Mouse (Mus musculus) forebrain, embryonic 11.5 days (tissue): ENCODE results near the gene Ugt1a10. TPM values are rescaled to one million over a fixed set of nuclear protein-coding genes. Genes with fewer than 3 reads are reported as not detected.

Experiments
- ATAC-seq: fragments of 200-750 bp; cut with Nextera tagmentation; replicated peaks from 2 replicates; pipeline ENCODE4 v1.8.0; 2017; ENCODE audit warnings: moderate TSS enrichment; ENCODE audit not compliant: low FRiP score
- DNase-seq: peaks from one replicate; pipeline ENCODE4 v3.0.0-alpha.2; 2017; ENCODE audit warnings: low spot score
- H3K27ac ChIP-seq: fragments of 300-500 bp; sonication (generic); 2 replicates; pipeline ENCODE4 v1.5.1; 2014; ENCODE audit warnings: low read depth, low read length
- H3K27me3 ChIP-seq: fragments of 300-500 bp; sonication (generic); 2 replicates; pipeline ENCODE4 v1.6.1; 2014; ENCODE audit warnings: mild to moderate bottlenecking, low read length, mixed read lengths; ENCODE audit not compliant: control insufficient read depth, insufficient read depth
- H3K36me3 ChIP-seq: fragments of 300-500 bp; sonication (generic); 2 replicates; pipeline ENCODE4 v1.6.1; 2014; ENCODE audit warnings: mild to moderate bottlenecking, low read length, moderate library complexity, mixed read lengths; ENCODE audit not compliant: control insufficient read depth, insufficient read depth
- H3K4me1 ChIP-seq: fragments of 300-500 bp; sonication (generic); replicated peaks from 2 replicates; pipeline ENCODE4 v1.6.1; 2014; ENCODE audit warnings: low read length, mixed read lengths; ENCODE audit not compliant: control insufficient read depth, insufficient read depth
- H3K4me2 ChIP-seq: fragments of 300-500 bp; sonication (generic); 2 replicates; pipeline ENCODE4 v1.6.1; 2014; ENCODE audit warnings: low read depth, mild to moderate bottlenecking, low read length, moderate library complexity, mixed read lengths; ENCODE audit not compliant: severe bottlenecking
- H3K4me3 ChIP-seq: fragments of 300-500 bp; sonication (generic); 2 replicates; pipeline ENCODE4 v1.5.1; 2014; ENCODE audit warnings: low read depth, low read length
- H3K9ac ChIP-seq: fragments of 300-500 bp; sonication (generic); 2 replicates; pipeline ENCODE4 v1.6.1; 2014; ENCODE audit warnings: low read length
- H3K9me3 ChIP-seq: fragments of 300-500 bp; sonication (generic); 2 replicates; pipeline ENCODE4 v1.6.1; 2016; ENCODE audit warnings: low read length, mixed read lengths; ENCODE audit not compliant: control insufficient read depth
- WGBS: fragments of 180-500 bp; shearing (Covaris S2); extraction: QIAGEN DNeasy Blood & Tissue Kit; methylation state at CpG from one replicate; pipeline ENCODE4 v1.1.7; 2014; 5-methylcytosine and 5-hydroxymethylcytosine counted together
- polyA plus RNA-seq: library from polyadenylated mRNA; unstranded; fragments of >200 nt; fragmentation: Nextera tagmentation; extraction: Ambion mirVana; gene quantifications from 2 replicates; pipeline ENCODE4 v1.2.1, GENCODE M21; 2014

Gene Ugt1a10
- polyA plus RNA-seq, result not detected in 2 replicates

DNA sequence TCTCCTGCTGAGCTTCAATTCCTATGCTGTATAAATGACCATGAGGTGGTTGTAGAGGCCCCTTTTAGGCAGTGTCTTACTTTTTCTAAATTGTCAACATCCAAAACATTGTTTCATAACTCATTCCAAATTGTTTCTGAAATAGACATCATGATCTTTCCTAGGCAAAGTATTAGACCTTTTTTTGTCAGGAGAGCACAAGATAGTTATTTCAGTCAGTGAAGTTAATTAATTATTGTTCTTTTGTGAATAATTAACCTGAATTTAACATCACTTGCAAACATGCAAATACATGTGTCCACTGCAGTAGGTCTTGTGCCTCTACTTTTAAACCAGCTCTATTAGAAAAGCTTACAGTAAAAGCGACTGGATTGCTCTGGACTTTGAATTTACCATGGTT lies at the start of gene Ugt1a10:
Ugt1a10 (plus strand) TSS at position 301 of the 400 bp plus-strand sequence.
- no peak for ATAC-seq

DNA sequence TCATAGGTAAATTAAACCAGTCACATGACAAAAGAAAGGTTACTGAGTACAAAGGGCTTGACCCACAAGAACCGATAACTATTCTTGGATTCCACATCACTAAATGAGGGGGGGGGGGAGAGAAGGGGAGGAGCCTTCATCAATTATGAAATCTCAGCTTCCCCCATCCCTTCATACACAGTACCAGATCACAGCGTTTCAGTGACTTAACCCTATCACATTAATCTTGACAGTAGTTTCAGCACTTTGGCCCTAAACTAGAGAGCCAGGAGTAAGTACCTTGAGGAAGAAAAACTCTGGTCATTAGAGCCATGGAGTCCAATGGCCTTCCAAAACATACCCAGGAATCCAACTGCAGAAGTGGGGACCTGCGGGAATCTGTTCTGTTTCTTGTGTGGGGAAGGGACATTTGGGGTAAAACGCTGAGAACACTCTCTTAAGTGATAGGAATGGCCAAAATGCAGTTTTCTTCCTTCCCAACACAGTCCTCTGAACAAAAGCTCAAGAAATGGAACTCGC lies 47.4 kb upstream of the Ugt1a10 start:
- under 1% methylated on average over 5 of the region's 5 CpGs for WGBS
- DNase-seq, result no peak
- no peaks in the 10 kb centered on the region for H3K4me1 ChIP-seq
- ATAC-seq, result peak; percentile 69
- H3K36me3 ChIP-seq, result no peaks in the 10 kb centered on the region
- H3K4me2 ChIP-seq, result peak overlapping the region; percentile 65
- H3K27ac ChIP-seq, result peak overlapping the region; percentile 70; the same call in 1 of the 2 replicates
- H3K9me3 ChIP-seq, result no peaks in the 10 kb centered on the region
- H3K4me3 ChIP-seq, result peak overlapping the region; percentile 70
- H3K9ac ChIP-seq, result peak overlapping the region; percentile 91
- H3K27me3 ChIP-seq, result no peaks in the 10 kb centered on the region

More for the DNA sequence above, at the start of gene Ugt1a10:
- DNase-seq, result no peak
- Histone ChIP-seq H3K27me3 (no peaks in the 10 kb centered on the region), H3K4me3 (no peak within 1 kb of the TSS), H3K27ac (no peak within 1 kb of the TSS), H3K36me3 (no peaks in the 10 kb centered on the region), H3K4me2 (no peak within 1 kb of the TSS), H3K4me1 (no peaks in the 10 kb centered on the region), H3K9ac (no peak within 1 kb of the TSS), H3K9me3 (no peaks in the 10 kb centered on the region)
- 86% methylated on average over 1 of the region's 1 CpGs for WGBS

GRCm38 (mm10) chr1:88008211-88008697 lies 46.9 kb upstream of the Ugt1a10 start, which contains the start of gene Usp40:
TSS of gene Usp40 (minus strand) at chr1:88008551.
- ATAC-seq (peak; percentile 95), DNase-seq (peak; percentile 89)
- Histone ChIP-seq H3K4me2 (peak within 1 kb of the TSS; percentile 65), H3K27me3 (no peaks in the 10 kb centered on the region), H3K9me3 (no peaks in the 10 kb centered on the region), H3K4me3 (peak within 1 kb of the TSS; percentile 70), H3K27ac (peak within 1 kb of the TSS; percentile 70; the same call in 1 of the 2 replicates), H3K9ac (peak within 1 kb of the TSS; percentile 91), H3K4me1 (no peaks in the 10 kb centered on the region), H3K36me3 (no peaks in the 10 kb centered on the region)
- WGBS, result under 1% methylated on average over 45 of the region's 45 CpGs

- Histone ChIP-seq H3K36me3 (no peaks in the 10 kb centered on the region), H3K27me3 (no peaks in the 10 kb centered on the region), H3K4me1 (no peaks in the 10 kb centered on the region), H3K9me3 (no peaks in the 10 kb centered on the region), H3K4me2 (peak overlapping the region; percentile 65; the same call in 1 of the 2 replicates), H3K4me3 (peak overlapping the region; percentile 70), H3K9ac (peak overlapping the region; percentile 91), H3K27ac (no peak overlapping the region)
- 55% methylated on average over 4 of the region's 4 CpGs for WGBS
- peak; percentile 32; the same call in 1 of the 2 replicates for ATAC-seq
- no peak for DNase-seq
Observed at GRCm38 (mm10) chr1:88008735-88009134, 46.5 kb upstream of the Ugt1a10 start.

DNA sequence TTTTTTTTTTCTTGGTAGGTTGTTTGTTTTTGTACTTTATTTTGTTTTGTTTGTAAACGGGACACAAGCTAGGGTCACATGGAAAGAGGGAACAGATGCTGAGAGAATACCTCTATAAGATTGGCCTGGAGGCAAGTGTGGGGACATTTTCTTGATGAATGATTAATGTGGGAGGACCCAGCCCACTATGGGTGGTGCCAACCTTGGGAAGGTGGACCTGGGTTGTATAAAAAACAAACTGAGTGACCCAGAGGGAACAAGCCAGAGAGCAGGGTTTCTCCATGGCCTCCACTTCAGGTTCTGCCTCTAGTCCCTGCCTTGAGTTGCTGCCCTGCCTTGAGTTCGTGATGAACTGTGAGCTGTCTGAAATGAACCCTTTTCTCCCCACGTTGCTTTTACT lies 45.7 kb upstream of the Ugt1a10 start:
- Histone ChIP-seq H3K4me1 (no peaks in the 10 kb centered on the region), H3K27me3 (no peaks in the 10 kb centered on the region), H3K9ac (no peak overlapping the region), H3K4me3 (no peak overlapping the region), H3K9me3 (no peaks in the 10 kb centered on the region), H3K27ac (no peak overlapping the region), H3K4me2 (no peak overlapping the region), H3K36me3 (no peaks in the 10 kb centered on the region)
- WGBS, result 84% methylated on average over 3 of the region's 3 CpGs
- DNase-seq, result no peak
- ATAC-seq, result no peak

- whole genome bisulfite sequencing, result 85% methylated on average over 3 of the region's 3 CpGs
Observed at GRCm38 (mm10) chr1:88013726-88014125, 41.5 kb upstream of the Ugt1a10 start.

DNA sequence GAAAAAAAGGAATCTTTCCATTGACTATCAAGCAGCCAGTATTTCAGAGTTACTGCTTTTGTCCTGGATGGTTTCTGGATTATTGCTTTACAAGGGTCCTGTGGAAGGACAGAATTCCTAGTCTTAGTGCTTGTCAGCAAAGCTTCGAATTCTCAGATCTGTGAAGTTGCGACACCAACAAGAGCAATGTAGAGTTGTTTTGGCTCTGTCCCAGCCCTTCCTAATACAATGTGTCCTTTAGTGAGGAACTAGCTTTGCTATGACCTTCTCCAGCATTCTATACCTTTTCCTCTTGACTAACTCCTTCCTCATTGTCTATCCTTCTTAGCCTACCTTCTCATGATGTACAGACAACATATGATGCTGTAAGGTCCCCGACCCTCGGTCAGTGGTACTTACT lies 41.0 kb upstream of the Ugt1a10 start:
- ATAC-seq, result no peak
- Histone ChIP-seq H3K36me3 (no peaks in the 10 kb centered on the region), H3K9ac (no peak overlapping the region), H3K4me2 (no peak overlapping the region), H3K27me3 (no peaks in the 10 kb centered on the region), H3K9me3 (no peaks in the 10 kb centered on the region), H3K4me3 (no peak overlapping the region), H3K27ac (no peak overlapping the region), H3K4me1 (no peaks in the 10 kb centered on the region)
- DNase-seq, result no peak
- WGBS, result 94% methylated on average over 4 of the region's 4 CpGs

More at GRCm38 (mm10) chr1:88013726-88014125, 41.5 kb upstream of the Ugt1a10 start:
- H3K27ac ChIP-seq, result no peak overlapping the region
- H3K4me1 ChIP-seq, result no peaks in the 10 kb centered on the region
- no peak overlapping the region for H3K4me2 ChIP-seq
- H3K9me3 ChIP-seq, result no peaks in the 10 kb centered on the region
- H3K9ac ChIP-seq, result no peak overlapping the region
- H3K4me3 ChIP-seq, result no peak overlapping the region
- H3K36me3 ChIP-seq, result no peaks in the 10 kb centered on the region
- no peaks in the 10 kb centered on the region for H3K27me3 ChIP-seq
- DNase-seq (no peak), ATAC-seq (no peak)

DNA sequence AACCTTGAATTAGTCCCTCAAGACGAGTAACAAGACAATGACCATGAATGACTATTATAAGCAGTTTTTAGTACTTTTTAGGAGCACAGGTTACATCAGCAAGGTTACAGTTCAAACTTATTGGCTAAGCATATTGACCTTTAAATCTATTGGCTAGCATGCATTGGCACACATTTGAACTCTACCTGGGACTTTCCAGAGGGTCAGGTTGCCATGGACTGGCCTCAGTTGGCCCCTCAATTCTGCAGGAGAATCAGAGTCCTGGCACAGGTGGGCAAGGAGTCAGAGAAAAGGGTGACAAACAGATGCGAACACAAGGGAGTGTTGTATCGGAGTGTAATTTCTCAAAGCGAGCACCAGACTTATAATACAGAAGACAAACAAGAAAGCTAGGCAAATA lies 40.5 kb upstream of the Ugt1a10 start:
- no peak for ATAC-seq
- DNase-seq, result no peak
- Histone ChIP-seq H3K36me3 (no peaks in the 10 kb centered on the region), H3K4me1 (no peaks in the 10 kb centered on the region), H3K9me3 (no peaks in the 10 kb centered on the region), H3K4me3 (no peak overlapping the region), H3K9ac (no peak overlapping the region), H3K27me3 (no peaks in the 10 kb centered on the region), H3K4me2 (no peak overlapping the region), H3K27ac (no peak overlapping the region)
- WGBS, result 93% methylated on average over 4 of the region's 4 CpGs

DNA sequence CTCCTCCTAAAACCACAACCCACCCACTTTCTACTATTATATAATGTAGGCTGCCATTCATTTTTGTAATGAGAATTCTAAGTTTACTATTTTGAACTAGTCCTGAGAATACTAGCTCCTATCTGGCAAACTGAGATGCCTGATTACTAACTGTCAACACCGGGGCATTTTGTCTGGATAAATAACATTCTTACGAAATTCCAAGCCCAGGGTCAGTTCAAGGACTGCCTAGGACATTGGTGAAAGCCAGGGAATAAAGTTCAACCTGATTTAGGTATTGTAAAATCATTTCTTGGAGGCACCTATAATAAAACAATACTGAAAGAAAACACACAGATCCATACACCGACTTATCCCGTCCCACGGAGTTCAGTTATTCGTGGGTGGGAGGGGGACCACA lies 39.8 kb upstream of the Ugt1a10 start:
- WGBS, result 93% methylated on average over 6 of the region's 6 CpGs

More for the DNA sequence above, 39.8 kb upstream of the Ugt1a10 start:
- Histone ChIP-seq H3K9me3 (no peaks in the 10 kb centered on the region), H3K4me3 (no peak overlapping the region), H3K4me1 (no peaks in the 10 kb centered on the region), H3K27ac (no peak overlapping the region), H3K9ac (no peak overlapping the region), H3K4me2 (no peak overlapping the region), H3K27me3 (no peaks in the 10 kb centered on the region), H3K36me3 (no peaks in the 10 kb centered on the region)
- DNase-seq (no peak), ATAC-seq (no peak)
